Mouse (Mus musculus): ENCODE results near the gene Slc23a4.

DNA sequence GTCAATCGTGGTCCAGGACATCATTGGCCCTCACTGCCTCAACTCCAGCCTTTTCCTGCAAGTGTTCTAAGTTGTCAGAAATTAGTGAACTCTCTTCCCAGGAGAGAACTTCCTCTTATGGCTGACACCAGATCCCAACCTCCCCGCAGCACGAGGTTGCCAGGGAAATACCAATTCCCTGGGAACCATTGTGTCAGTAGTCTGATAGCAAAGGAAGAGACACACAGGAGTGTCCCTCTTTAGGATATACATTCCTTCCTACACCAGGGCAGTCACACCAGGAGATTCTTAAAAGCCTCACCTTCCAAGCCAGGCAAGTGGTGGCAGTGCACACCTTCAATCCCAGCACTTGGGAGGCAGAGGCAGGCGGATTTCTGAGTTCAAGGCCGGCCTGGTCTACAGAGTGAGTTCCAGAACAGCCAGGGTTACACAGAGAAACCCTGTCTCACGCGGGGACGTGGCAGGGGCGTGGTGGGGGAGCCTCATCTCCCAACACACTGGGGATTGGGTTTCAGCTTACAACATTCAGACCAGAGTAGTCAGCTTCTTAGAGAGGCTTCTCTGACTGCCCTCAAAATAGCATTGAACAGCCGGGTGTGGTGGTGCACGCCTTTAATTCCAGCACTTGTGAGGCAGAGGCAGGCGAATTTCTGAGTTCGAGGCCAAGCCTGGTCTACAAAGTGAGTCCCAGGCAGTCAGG is 74.7 kb downstream of the Slc23a4 start:
- TF ChIP-seq CTCF (conservative IDR thresholded peaks at IDR 0.05; ENCODE audit: low read length) (no peak), POU5F1 (IDR thresholded peaks at IDR 0.05; ENCODE audit: borderline replicate concordance, low read length) (no peak), NANOG (IDR thresholded peaks at IDR 0.05; ENCODE audit: borderline replicate concordance, low read length) (no peak)
